13 mouse cellular contexts compared by ENCODE assay signal in the genomic region with DNA sequence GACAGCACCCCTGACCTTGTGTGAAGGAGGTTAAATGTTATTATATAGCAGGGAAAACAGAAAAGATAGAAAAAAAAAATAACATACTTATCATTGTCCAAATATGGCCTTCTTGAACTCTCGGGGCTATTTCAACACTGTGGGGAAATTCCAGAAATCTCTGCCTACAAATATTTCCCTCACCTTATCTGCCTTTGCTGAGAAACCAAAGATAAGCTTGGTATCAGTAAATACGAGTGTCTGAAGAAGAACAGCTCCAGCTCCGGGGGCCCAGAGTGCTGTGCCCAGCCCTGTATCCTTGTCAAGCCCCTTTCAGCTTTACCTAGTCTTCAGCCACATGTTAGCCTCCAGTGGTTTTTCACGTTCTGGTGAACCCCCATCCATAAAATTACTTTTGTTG.
DNase-seq lines count a peak whose midpoint lies in the region; ATAC-seq and TF ChIP-seq lines count a peak whose summit lies in the region.
"Had no signal": no experiment of that assay in that cellular context is flagged by ENCODE, and none has a peak within 500 bp of the region (broad histone marks: within the 10 kb centered on the region; RNA-seq: fewer than 3 reads in every experiment).

No protein-coding gene starts in this region.

- H3K4me1 ChIP-seq in lung, adult 2 months (ENCODE audit: control insufficient read depth, insufficient read depth, low read length): peaks cover 15% of the 10 kb centered on the region
- peaks cover 26 to 30% of the 10 kb centered on the region in 2 experiments for H3K4me1 ChIP-seq in heart, embryonic 14.5 days (ENCODE audit: control insufficient read depth in 2 of 2, insufficient read depth in 2 of 2, low read length in 2 of 2)

- no peak for TF ChIP-seq CTCF in lung, adult 2 months (IDR thresholded peaks at IDR 0.05; ENCODE audit: insufficient read depth, low read length)

- H3K27ac ChIP-seq in heart, embryonic 14.5 days (replicated peaks in 1 of 2; ENCODE audit: control insufficient read depth in 1 of 2, insufficient read depth in 1 of 2, low read depth in 2 of 2, low read length in 2 of 2): peak overlapping the region; percentile 69 to 88
- H3K27ac ChIP-seq: limb, embryonic 15.5 days had no signal

- peak overlapping the region; percentile 69 for H3K4me2 ChIP-seq in heart, embryonic 14.5 days (ENCODE audit: low read length)

- no peak for TF ChIP-seq POLR2A in lung, adult 2 months (IDR thresholded peaks at IDR 0.05; ENCODE audit: borderline replicate concordance, extremely low read depth, low read depth, low read length)

- no peaks in the 10 kb centered on the region for H3K27me3 ChIP-seq in heart, embryonic 14.5 days (ENCODE audit: control insufficient read depth, insufficient read depth, low read length)
- H3K27me3 ChIP-seq: hindbrain, embryonic 15.5 days; limb, embryonic 15.5 days; Patski had no signal

- H3K36me3 ChIP-seq in heart, embryonic 14.5 days (ENCODE audit: control insufficient read depth, insufficient read depth, low read length): no peaks in the 10 kb centered on the region
- H3K36me3 ChIP-seq: hindbrain, embryonic 15.5 days; limb, embryonic 15.5 days had no signal

- H3K9me3 ChIP-seq in heart, embryonic 14.5 days (ENCODE audit: control insufficient read depth, low read length): no peaks in the 10 kb centered on the region
- H3K9me3 ChIP-seq: hindbrain, embryonic 15.5 days; limb, embryonic 15.5 days had no signal

- DNase-seq in heart, adult 11 months: peak; percentile 89
- no peak for DNase-seq in heart, postnatal 25 days (ENCODE audit: low spot score)
- DNase-seq in lung, adult 2 months: peak; percentile 24
- DNase-seq in lung, postnatal 10 days: no peak
- DNase-seq in lung, postnatal 36 days: peak; percentile 47
- no peak for DNase-seq in adrenal gland, postnatal 14 days
- DNase-seq: adrenal gland, postnatal 36 days; cerebellum, adult 2 months had no signal

- intact Hi-C loops in heart, postnatal 25 days (cut with DNase I): loop anchor here (5.0 to 10.0 kb wide), 3 partner anchors 113 to 588 kb away; partner anchors contain the start of gene Pawr

- H3K9ac ChIP-seq in heart, embryonic 14.5 days (ENCODE audit: low read length): no peak overlapping the region
- H3K9ac ChIP-seq: hindbrain, embryonic 15.5 days; limb, embryonic 15.5 days had no signal

- no peak overlapping the region for H3K4me3 ChIP-seq in lung, adult 2 months (replicated peaks; ENCODE audit: extremely low read depth, low read depth, low read length)
- H3K4me3 ChIP-seq in heart, embryonic 14.5 days (ENCODE audit: control insufficient read depth in 1 of 2, insufficient read depth in 1 of 2, low read depth in 1 of 2, low read length in 2 of 2): no peak overlapping the region
- H3K4me3 ChIP-seq: hindbrain, embryonic 15.5 days; limb, embryonic 15.5 days had no signal

- WGBS in lung, adult 2 months: 13% methylated on average over 4 of the region's 4 CpGs
- WGBS in heart, embryonic 14.5 days: 2% methylated on average over 4 of the region's 4 CpGs

- peak; percentile 64 for ATAC-seq in heart, embryonic 14.5 days (ENCODE audit: insufficient number of reproducible peaks, insufficient read depth, low FRiP score, low read depth)
- no peak for ATAC-seq in erythroblast, adult 5-6 weeks (replicated peaks; ENCODE audit: low FRiP score, poor library complexity, severe bottlenecking)

Comparison
In these comparisons a context has a peak if more than half of its experiments do, and no peak if none do; other contexts are left out.
1. DNase-seq: peak in heart, adult 11 months (single experiment), lung, adult 2 months (single experiment) and lung, postnatal 36 days (single experiment); none in heart, postnatal 25 days (single experiment), lung, postnatal 10 days (single experiment) and adrenal gland, postnatal 14 days (single experiment).